Comparison of ENCODE assay signal across 34 mouse cellular contexts in the genomic region with DNA sequence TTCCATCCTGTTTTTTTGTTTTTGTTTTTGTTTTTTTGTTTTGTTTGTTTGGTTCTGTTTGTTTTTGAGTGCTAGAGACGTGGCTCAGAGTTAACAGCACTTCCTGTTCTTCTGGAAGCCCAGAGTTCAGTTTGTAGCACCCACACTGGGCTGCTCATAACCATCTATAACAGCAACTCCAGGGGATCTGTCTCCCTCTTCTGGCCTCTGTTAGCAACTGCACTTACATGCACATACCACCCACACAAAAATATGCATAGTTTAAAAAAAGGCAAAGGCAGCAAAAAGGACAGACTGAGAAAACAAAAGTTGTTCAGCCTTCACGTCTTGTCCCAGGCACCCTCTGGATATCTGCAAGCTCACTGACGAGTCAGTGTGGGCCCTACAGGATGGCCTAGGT. TPM values are rescaled to one million over a fixed set of nuclear protein-coding genes. Genes with fewer than 3 reads are reported as not detected.
DNase-seq lines count a peak whose midpoint lies in the region; ATAC-seq and TF ChIP-seq lines count a peak whose summit lies in the region.
"Had no signal": no experiment of that assay in that cellular context is flagged by ENCODE, and none has a peak within 500 bp of the region (broad histone marks: within the 10 kb centered on the region; RNA-seq: fewer than 3 reads in every experiment).

No protein-coding gene starts in this region.

- H3K4me2 ChIP-seq in hindbrain, postnatal 0 days (ENCODE audit: low read depth, low read length) = no peak overlapping the region
- no peak overlapping the region for H3K4me2 ChIP-seq in liver, postnatal 0 days (ENCODE audit: low read depth, low read length)
- H3K4me2 ChIP-seq: embryonic facial prominence, embryonic 12.5 days; forebrain, embryonic 12.5 days; hindbrain, embryonic 14.5 days; limb, embryonic 12.5 days; liver, embryonic 13.5 days; midbrain, embryonic 11.5 days; neural tube, embryonic 15.5 days had no signal

- no peak for TF ChIP-seq EP300 in liver, postnatal 0 days (IDR thresholded peaks at IDR 0.05; ENCODE audit: low read depth)

- H3K9me3 ChIP-seq in hindbrain, postnatal 0 days (ENCODE audit: low read length) = no peaks in the 10 kb centered on the region
- H3K9me3 ChIP-seq in hindbrain, embryonic 10.5 days = no peaks in the 10 kb centered on the region; the same call in 1 of the 2 replicates
- H3K9me3 ChIP-seq in liver, postnatal 0 days (ENCODE audit: low read length) = peaks cover 6% of the 10 kb centered on the region; the same call in 1 of the 2 replicates
- H3K9me3 ChIP-seq: embryonic facial prominence, embryonic 12.5 days; forebrain, embryonic 12.5 days; neural tube, embryonic 15.5 days had no signal

- H3K27ac ChIP-seq in hindbrain, postnatal 0 days = no peak overlapping the region
- no peak overlapping the region for H3K27ac ChIP-seq in hindbrain, embryonic 10.5 days
- no peak overlapping the region for H3K27ac ChIP-seq in liver, postnatal 0 days (ENCODE audit: low read depth)
- H3K27ac ChIP-seq: embryonic facial prominence, embryonic 12.5 days; forebrain, embryonic 12.5 days; hindbrain, embryonic 14.5 days; limb, embryonic 12.5 days; liver, embryonic 13.5 days; neural tube, embryonic 15.5 days had no signal

- no peak for DNase-seq in hindbrain, postnatal 0 days (ENCODE audit: low spot score)
- DNase-seq in hindbrain, embryonic 10.5 days (ENCODE audit: low spot score) = no peak
- no peak for DNase-seq in liver, postnatal 0 days
- DNase-seq in liver (no peak), ES-CJ7 (ENCODE audit: low read depth, low spot score) (peak; percentile 47)
- peak; percentile 10 for DNase-seq in splenic B cell, adult 2 months (ENCODE audit: low read depth, low spot score)
- no peak for DNase-seq in heart, postnatal 36 days
- no peak for DNase-seq in cerebellum, postnatal 14 days
- DNase-seq: adrenal gland, adult 8-10 months; B cell, adult 2 months; cerebellum, adult 11-12 months; cerebellum, postnatal 25 days; kidney, adult 11 months; kidney, postnatal 10 days; liver, embryonic 13.5 days; lung, postnatal 10 days; right cerebral cortex, adult 18-20 months; thymus, postnatal 25 days had no signal

- no peaks in the 10 kb centered on the region for H3K27me3 ChIP-seq in hindbrain, postnatal 0 days (ENCODE audit: insufficient read depth, low read length)
- H3K27me3 ChIP-seq in hindbrain, embryonic 10.5 days (ENCODE audit: insufficient read depth, poor library complexity, severe bottlenecking) = no peaks in the 10 kb centered on the region
- no peaks in the 10 kb centered on the region for H3K27me3 ChIP-seq in liver, postnatal 0 days (ENCODE audit: insufficient read depth, low read length)
- H3K27me3 ChIP-seq in splenic B cell, adult 2 months (ENCODE audit: control insufficient read depth, insufficient read depth, low read length, poor library complexity, severe bottlenecking) = no peaks in the 10 kb centered on the region
- H3K27me3 ChIP-seq: embryonic facial prominence, embryonic 12.5 days; forebrain, embryonic 12.5 days; limb, embryonic 12.5 days; liver, embryonic 13.5 days; neural tube, embryonic 15.5 days had no signal

- 85% methylated on average over 3 of the region's 3 CpGs for WGBS in hindbrain, postnatal 0 days
- WGBS in hindbrain, embryonic 10.5 days = 91% methylated on average over 3 of the region's 3 CpGs
- 72% methylated on average over 3 of the region's 3 CpGs for WGBS in liver, postnatal 0 days (ENCODE audit: insufficient replicate concordance)

- no peaks in the 10 kb centered on the region for H3K4me1 ChIP-seq in hindbrain, postnatal 0 days (ENCODE audit: insufficient read depth, low read length)
- H3K4me1 ChIP-seq in hindbrain, embryonic 10.5 days (replicated peaks) = no peaks in the 10 kb centered on the region
- H3K4me1 ChIP-seq in liver, postnatal 0 days (ENCODE audit: insufficient read depth) = no peaks in the 10 kb centered on the region
- H3K4me1 ChIP-seq: embryonic facial prominence, embryonic 12.5 days; forebrain, embryonic 12.5 days; limb, embryonic 12.5 days; liver, embryonic 13.5 days; neural tube, embryonic 15.5 days had no signal

- intact Hi-C loops in heart, postnatal 36 days (cut with DNase I) = no loop called here

- H3K4me3 ChIP-seq in hindbrain, postnatal 0 days (ENCODE audit: low read length) = no peak overlapping the region
- H3K4me3 ChIP-seq in hindbrain, embryonic 10.5 days = no peak overlapping the region
- H3K4me3 ChIP-seq in liver, postnatal 0 days (ENCODE audit: low read depth, low read length) = no peak overlapping the region
- H3K4me3 ChIP-seq: embryonic facial prominence, embryonic 12.5 days; erythroblast, embryonic 14.5 days; forebrain, embryonic 12.5 days; limb, embryonic 12.5 days; liver, embryonic 13.5 days; neural tube, embryonic 15.5 days had no signal

- no peak overlapping the region for H3K9ac ChIP-seq in hindbrain, postnatal 0 days (replicated peaks; ENCODE audit: low read length)
- no peak overlapping the region for H3K9ac ChIP-seq in liver, postnatal 0 days (replicated peaks)
- H3K9ac ChIP-seq: embryonic facial prominence, embryonic 12.5 days; forebrain, embryonic 12.5 days; hindbrain, embryonic 14.5 days; limb, embryonic 12.5 days; liver, embryonic 13.5 days; neural tube, embryonic 15.5 days had no signal

- peak; percentile 15; the same call in 1 of the 2 replicates for TF ChIP-seq CTCF in hindbrain, postnatal 0 days (IDR thresholded peaks at IDR 0.05; ENCODE audit: low read depth)
- TF ChIP-seq CTCF in liver, postnatal 0 days (IDR thresholded peaks at IDR 0.05; ENCODE audit: low read depth) = peak; percentile 37

- no peaks in the 10 kb centered on the region for H3K36me3 ChIP-seq in hindbrain, postnatal 0 days (ENCODE audit: insufficient read depth, low read length)
- H3K36me3 ChIP-seq in hindbrain, embryonic 10.5 days = no peaks in the 10 kb centered on the region
- no peaks in the 10 kb centered on the region for H3K36me3 ChIP-seq in liver, postnatal 0 days (replicated peaks; ENCODE audit: insufficient read depth, low read length)
- H3K36me3 ChIP-seq in splenic B cell, adult 2 months (ENCODE audit: control insufficient read depth, insufficient read depth, low read length, poor library complexity, severe bottlenecking) = no peaks in the 10 kb centered on the region
- H3K36me3 ChIP-seq: embryonic facial prominence, embryonic 12.5 days; forebrain, embryonic 12.5 days; limb, embryonic 12.5 days; liver, embryonic 13.5 days; neural tube, embryonic 15.5 days had no signal

- ATAC-seq in hindbrain, postnatal 0 days = no peak
- no peak for ATAC-seq in liver, postnatal 0 days
- ATAC-seq: activated CD4-positive, CD25-positive, alpha-beta regulatory T cell, adult 4 months had no signal

RNA-seq across cellular contexts. Expression of a gene that starts 25.7 kb away (rescaled TPM):
- total RNA-seq in hindbrain, postnatal 0 days (2014; rRNA removed) = not detected in 2 replicates
- polyA plus RNA-seq in hindbrain, postnatal 0 days (2015; fragmentation: Nextera tagmentation; extraction: Ambion mirVana) = 0.91 and 1.1 TPM in 2 replicates
- polyA plus RNA-seq in hindbrain, embryonic 10.5 days (2016; fragmentation: Nextera tagmentation; extraction: Ambion mirVana) = 2.1 and 2.6 TPM in 2 replicates
- polyA plus RNA-seq in liver, postnatal 0 days (2015; fragmentation: Nextera tagmentation; extraction: Ambion mirVana) = 0.20 TPM in 1 of 2 replicates, not detected in the other
- total RNA-seq in heart, postnatal 36 days (2021) = not detected
- total RNA-seq: adrenal gland, adult 8-10 months; gastrocnemius, adult 18-20 months; gastrocnemius, postnatal 4 days; heart, adult 8-10 months; heart, postnatal 25 days; layer of hippocampus, postnatal 14 days; left cerebral cortex, postnatal 14 days; megakaryocyte progenitor cell, adult 5-6 weeks; midbrain, postnatal 0 days had no signal
- polyA plus RNA-seq: erythroblast, embryonic 14.5 days had no signal

RNA-seq across cellular contexts. Expression of a gene that starts 48.0 kb away (rescaled TPM):
- 12.5 and 14.3 TPM in 2 replicates for total RNA-seq in hindbrain, postnatal 0 days (2014; rRNA removed)
- polyA plus RNA-seq in hindbrain, postnatal 0 days (2015; fragmentation: Nextera tagmentation; extraction: Ambion mirVana) = 6.5 and 7.0 TPM in 2 replicates
- polyA plus RNA-seq in hindbrain, embryonic 10.5 days (2016; fragmentation: Nextera tagmentation; extraction: Ambion mirVana) = 0.06 TPM in 1 of 2 replicates, not detected in the other
- polyA plus RNA-seq in liver, postnatal 0 days (2015; fragmentation: Nextera tagmentation; extraction: Ambion mirVana) = 0.06 and 0.11 TPM in 2 replicates
- under 1 TPM; 0.11 to 0.22 TPM for total RNA-seq in heart, postnatal 36 days (2021)
- polyA plus RNA-seq: erythroblast, embryonic 14.5 days; limb, embryonic 12.5 days had no signal

Comparison
In these comparisons a context has a peak if more than half of its experiments do, and no peak if none do; other contexts are left out.
1. DNase-seq: peak in ES-CJ7 (single experiment) and splenic B cell, adult 2 months (single experiment); none in hindbrain, postnatal 0 days (single experiment), hindbrain, embryonic 10.5 days (single experiment), liver, postnatal 0 days (single experiment), liver (single experiment), heart, postnatal 36 days (0 of 2) and cerebellum, postnatal 14 days (0 of 2).